Mouse (Mus musculus) heart, adult 8-10 months (tissue): ENCODE measurements around the gene Cdh1. TPM values are rescaled to one million over a fixed set of nuclear protein-coding genes. Genes with fewer than 3 reads are reported as not detected.
"Not testable (repeated sequence)": the region's sequence is repeated elsewhere in the genome, so short reads cannot be mapped to it uniquely, and the experiment has no call there.

Experiments
- DNase-seq: peaks from one replicate; pipeline ENCODE4 v3.0.0; 2022; ENCODE audit warnings: low spot score
- total RNA-seq, 4 experiments: library from RNA; stranded (reverse); gene quantifications; 2 replicates each; pipeline ENCODE4 v1.2.4; 2022

The Cdh1 gene
- under 1 TPM in 1 of 4 experiments, not detected in 3; 0.23 TPM for total RNA-seq

- DNase-seq: no peak
Measured at GRCm38 (mm10) chr8:106603131-106603819, at the start of gene Cdh1. Cdh1 (plus strand) TSS chr8:106603351.

- no peak for DNase-seq
Measured at GRCm38 (mm10) chr8:106554011-106554410, 49.1 kb upstream of the Cdh1 start.

- DNase-seq: no peak
Measured at GRCm38 (mm10) chr8:106556068-106556645, 47.0 kb upstream of the Cdh1 start.

GRCm38 (mm10) chr8:106559844-106560243 lies 43.3 kb upstream of the Cdh1 start:
- DNase-seq: no peak

- DNase-seq: peak; percentile 22
Measured at GRCm38 (mm10) chr8:106561097-106561865, 41.9 kb upstream of the Cdh1 start.

GRCm38 (mm10) chr8:106563691-106564182 lies 39.4 kb upstream of the Cdh1 start:
- DNase-seq: peak; percentile 9

- DNase-seq: no peak
Measured at GRCm38 (mm10) chr8:106569006-106569405, 34.1 kb upstream of the Cdh1 start.

- no peak for DNase-seq
Measured at GRCm38 (mm10) chr8:106570386-106570785, 32.8 kb upstream of the Cdh1 start.

- no peak for DNase-seq
Measured at GRCm38 (mm10) chr8:106571551-106572172, 31.5 kb upstream of the Cdh1 start.

- DNase-seq: not testable (repeated sequence)
Measured at GRCm38 (mm10) chr8:106572175-106572574, 31.0 kb upstream of the Cdh1 start.

GRCm38 (mm10) chr8:106573168-106573567 lies 30.0 kb upstream of the Cdh1 start, which contains the start of gene Gm10073:
Gm10073 (minus strand) TSS chr8:106573461.
- DNase-seq: not testable (repeated sequence)

GRCm38 (mm10) chr8:106574283-106574682 lies 28.9 kb upstream of the Cdh1 start:
- no peak for DNase-seq

GRCm38 (mm10) chr8:106576849-106577555 lies 26.1 kb upstream of the Cdh1 start:
- peak; percentile 21 for DNase-seq

- no peak for DNase-seq
Measured at GRCm38 (mm10) chr8:106579510-106579909, 23.6 kb upstream of the Cdh1 start.

GRCm38 (mm10) chr8:106581344-106582088 lies 21.6 kb upstream of the Cdh1 start:
- no peak for DNase-seq

GRCm38 (mm10) chr8:106584942-106585670 lies 18.0 kb upstream of the Cdh1 start:
- no peak for DNase-seq

GRCm38 (mm10) chr8:106585671-106586037 lies 17.5 kb upstream of the Cdh1 start:
- DNase-seq: no peak

GRCm38 (mm10) chr8:106586896-106587295 lies 16.3 kb upstream of the Cdh1 start:
- no peak for DNase-seq

GRCm38 (mm10) chr8:106588443-106589431 lies 14.4 kb upstream of the Cdh1 start:
- DNase-seq: no peak
